Mouse (Mus musculus): ENCODE measurements at regions not wholly inside any gene's neighbourhood (a gene's known extent, or its start where the extent isn't known, plus 50 kb on each side); places are given as distances from the start of the nearest gene placed in this dataset.

- no peak for ATAC-seq (ENCODE audit: insufficient number of reproducible peaks, low FRiP score, low TSS enrichment, low read depth)
- Histone ChIP-seq H3K9me3 (ENCODE audit: control insufficient read depth, low read length) (no peaks in the 10 kb centered on the region), H3K4me3 (ENCODE audit: low read depth, low read length) (no peak overlapping the region), H3K27ac (replicated peaks; ENCODE audit: low read depth, low read length) (no peak overlapping the region), H3K27me3 (ENCODE audit: control insufficient read depth, insufficient read depth, low read length) (no peaks in the 10 kb centered on the region), H3K4me1 (ENCODE audit: control insufficient read depth, insufficient read depth, low read length) (peaks cover 5% of the 10 kb centered on the region; the same call in 1 of the 2 replicates), H3K36me3 (ENCODE audit: control insufficient read depth, insufficient read depth, low read length) (no peaks in the 10 kb centered on the region), H3K4me2 (ENCODE audit: low read depth, severe bottlenecking) (no peak overlapping the region), H3K9ac (ENCODE audit: low read length) (no peak overlapping the region)
- DNase-seq (ENCODE audit: low spot score) = peak; percentile 16
- WGBS = 81% methylated on average over 3 of the region's 3 CpGs
Observed at GRCm38 (mm10) chr11:64762755-64763154, 216.1 kb upstream of the Elac2 start.

GRCm38 (mm10) chr11:64764056-64764455 is 214.8 kb upstream of the Elac2 start:
- H3K4me3 ChIP-seq (ENCODE audit: low read depth, low read length) = no peak overlapping the region
- WGBS = 37% methylated on average over 6 of the region's 6 CpGs
- no peaks in the 10 kb centered on the region for H3K9me3 ChIP-seq (ENCODE audit: control insufficient read depth, low read length)
- no peak overlapping the region for H3K27ac ChIP-seq (replicated peaks; ENCODE audit: low read depth, low read length)
- no peak overlapping the region for H3K4me2 ChIP-seq (ENCODE audit: low read depth, severe bottlenecking)
- no peaks in the 10 kb centered on the region for H3K27me3 ChIP-seq (ENCODE audit: control insufficient read depth, insufficient read depth, low read length)
- no peak overlapping the region for H3K9ac ChIP-seq (ENCODE audit: low read length)
- peaks cover 5% of the 10 kb centered on the region; the same call in 1 of the 2 replicates for H3K4me1 ChIP-seq (ENCODE audit: control insufficient read depth, insufficient read depth, low read length)
- DNase-seq (ENCODE audit: low spot score) = no peak
- ATAC-seq (ENCODE audit: insufficient number of reproducible peaks, low FRiP score, low TSS enrichment, low read depth) = no peak
- H3K36me3 ChIP-seq (ENCODE audit: control insufficient read depth, insufficient read depth, low read length) = no peaks in the 10 kb centered on the region

- H3K27ac ChIP-seq (replicated peaks; ENCODE audit: low read depth, low read length) = no peak overlapping the region
- H3K36me3 ChIP-seq (ENCODE audit: control insufficient read depth, insufficient read depth, low read length) = no peaks in the 10 kb centered on the region
- H3K9ac ChIP-seq (ENCODE audit: low read length) = no peak overlapping the region
- WGBS = 92% methylated on average over 5 of the region's 5 CpGs
- no peak overlapping the region for H3K4me2 ChIP-seq (ENCODE audit: low read depth, severe bottlenecking)
- no peaks in the 10 kb centered on the region for H3K4me1 ChIP-seq (ENCODE audit: control insufficient read depth, insufficient read depth, low read length)
- no peaks in the 10 kb centered on the region for H3K27me3 ChIP-seq (ENCODE audit: control insufficient read depth, insufficient read depth, low read length)
- no peak overlapping the region for H3K4me3 ChIP-seq (ENCODE audit: low read depth, low read length)
- ATAC-seq (ENCODE audit: insufficient number of reproducible peaks, low FRiP score, low TSS enrichment, low read depth) = no peak
- no peaks in the 10 kb centered on the region for H3K9me3 ChIP-seq (ENCODE audit: control insufficient read depth, low read length)
- no peak for DNase-seq (ENCODE audit: low spot score)
Observed at GRCm38 (mm10) chr11:64776691-64777090, 202.1 kb upstream of the Elac2 start.

DNA sequence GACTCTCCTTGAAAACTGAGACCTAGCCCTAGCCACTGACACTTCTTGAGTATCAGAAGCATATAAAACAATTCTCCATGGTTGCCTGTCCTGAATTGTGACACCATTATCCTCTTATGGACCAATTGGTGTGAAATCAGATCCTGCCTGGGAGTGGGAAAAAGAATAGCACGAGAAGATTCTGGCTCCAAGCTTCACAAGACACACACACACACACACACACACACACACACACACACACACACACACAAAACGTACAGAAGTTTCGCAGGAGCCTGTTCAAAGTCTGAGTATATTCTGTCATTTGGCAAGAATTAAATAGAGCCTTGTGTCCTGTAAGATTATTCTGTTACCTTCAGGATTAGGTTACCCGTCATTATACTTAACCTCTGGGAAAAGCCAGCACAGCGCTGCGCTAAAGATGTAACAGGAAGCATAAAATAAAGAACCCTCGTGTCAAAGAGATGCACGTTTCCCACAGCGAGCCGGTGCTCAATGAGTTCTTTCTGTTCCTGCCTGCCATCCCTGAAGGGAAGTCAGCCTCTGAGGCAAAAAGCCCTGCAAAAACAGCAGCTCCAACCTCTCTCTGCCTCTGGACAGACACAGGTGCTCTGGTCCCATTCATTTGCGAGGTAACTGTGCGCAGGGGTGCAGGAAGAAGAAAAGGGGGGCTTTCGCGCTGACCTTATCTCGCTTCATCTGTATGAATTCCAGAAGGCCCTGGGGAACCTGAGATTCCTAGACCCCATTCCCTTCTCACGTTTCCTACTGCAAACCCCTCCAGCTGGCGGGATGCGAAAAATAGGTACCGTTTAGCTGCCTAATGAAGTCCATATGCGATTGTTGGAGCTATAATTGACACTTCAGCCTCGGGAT is 178.4 kb upstream of the Elac2 start:
- no peaks in the 10 kb centered on the region for H3K9me3 ChIP-seq (ENCODE audit: control insufficient read depth, low read length)
- peaks cover 19% of the 10 kb centered on the region for H3K4me1 ChIP-seq (ENCODE audit: control insufficient read depth, insufficient read depth, low read length)
- H3K4me3 ChIP-seq (ENCODE audit: low read depth, low read length) = no peak overlapping the region
- H3K36me3 ChIP-seq (ENCODE audit: control insufficient read depth, insufficient read depth, low read length) = no peaks in the 10 kb centered on the region
- DNase-seq (ENCODE audit: low spot score) = peak; percentile 72
- ATAC-seq (ENCODE audit: insufficient number of reproducible peaks, low FRiP score, low TSS enrichment, low read depth) = peak; percentile 57; the same call in 1 of the 2 replicates
- peak overlapping the region; percentile 75 for H3K27ac ChIP-seq (replicated peaks; ENCODE audit: low read depth, low read length)
- WGBS = 10% methylated on average over 21 of the region's 21 CpGs
- H3K9ac ChIP-seq (ENCODE audit: low read length) = no peak overlapping the region
- H3K4me2 ChIP-seq (ENCODE audit: low read depth, severe bottlenecking) = peak overlapping the region; percentile 35
- H3K27me3 ChIP-seq (ENCODE audit: control insufficient read depth, insufficient read depth, low read length) = no peaks in the 10 kb centered on the region

DNA sequence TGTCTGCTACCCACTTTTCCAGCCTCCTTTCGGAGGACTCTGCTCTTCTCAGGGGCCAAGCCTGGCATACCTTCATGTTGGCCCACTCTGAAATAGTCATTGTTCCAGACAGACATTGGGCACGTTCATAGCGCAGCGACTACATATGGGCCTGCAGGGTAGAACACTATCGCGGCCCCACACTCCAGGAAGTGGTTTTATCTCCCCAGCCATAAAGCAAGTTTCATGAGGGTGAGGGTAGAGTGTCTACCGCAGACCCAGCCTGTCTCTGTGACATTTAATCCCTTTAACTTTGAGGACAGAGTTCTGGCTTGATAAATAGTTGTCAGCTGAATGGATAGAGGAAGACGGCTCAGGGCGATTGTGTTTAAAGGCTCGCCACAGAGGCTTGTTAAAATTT is 177.5 kb upstream of the Elac2 start:
- H3K4me3 ChIP-seq (ENCODE audit: low read depth, low read length) = no peak overlapping the region
- peaks cover 19% of the 10 kb centered on the region for H3K4me1 ChIP-seq (ENCODE audit: control insufficient read depth, insufficient read depth, low read length)
- 9% methylated on average over 10 of the region's 10 CpGs for WGBS
- DNase-seq (ENCODE audit: low spot score) = peak; percentile 57
- H3K27ac ChIP-seq (replicated peaks; ENCODE audit: low read depth, low read length) = peak overlapping the region; percentile 75
- H3K9me3 ChIP-seq (ENCODE audit: control insufficient read depth, low read length) = no peaks in the 10 kb centered on the region
- peak; percentile 54 for ATAC-seq (ENCODE audit: insufficient number of reproducible peaks, low FRiP score, low TSS enrichment, low read depth)
- H3K4me2 ChIP-seq (ENCODE audit: low read depth, severe bottlenecking) = peak overlapping the region; percentile 35
- H3K27me3 ChIP-seq (ENCODE audit: control insufficient read depth, insufficient read depth, low read length) = no peaks in the 10 kb centered on the region
- no peaks in the 10 kb centered on the region for H3K36me3 ChIP-seq (ENCODE audit: control insufficient read depth, insufficient read depth, low read length)
- no peak overlapping the region for H3K9ac ChIP-seq (ENCODE audit: low read length)

GRCm38 (mm10) chr11:64805567-64805966 is 173.3 kb upstream of the Elac2 start:
- DNase-seq (ENCODE audit: low spot score) = no peak
- Histone ChIP-seq H3K27me3 (ENCODE audit: control insufficient read depth, insufficient read depth, low read length) (no peaks in the 10 kb centered on the region), H3K27ac (replicated peaks; ENCODE audit: low read depth, low read length) (no peak overlapping the region), H3K4me3 (ENCODE audit: low read depth, low read length) (no peak overlapping the region), H3K4me2 (ENCODE audit: low read depth, severe bottlenecking) (no peak overlapping the region), H3K36me3 (ENCODE audit: control insufficient read depth, insufficient read depth, low read length) (no peaks in the 10 kb centered on the region), H3K9me3 (ENCODE audit: control insufficient read depth, low read length) (no peaks in the 10 kb centered on the region), H3K9ac (ENCODE audit: low read length) (no peak overlapping the region), H3K4me1 (ENCODE audit: control insufficient read depth, insufficient read depth, low read length) (peaks cover 12% of the 10 kb centered on the region)
- no peak for ATAC-seq (ENCODE audit: insufficient number of reproducible peaks, low FRiP score, low TSS enrichment, low read depth)
- 83% methylated on average over 3 of the region's 3 CpGs for WGBS

DNA sequence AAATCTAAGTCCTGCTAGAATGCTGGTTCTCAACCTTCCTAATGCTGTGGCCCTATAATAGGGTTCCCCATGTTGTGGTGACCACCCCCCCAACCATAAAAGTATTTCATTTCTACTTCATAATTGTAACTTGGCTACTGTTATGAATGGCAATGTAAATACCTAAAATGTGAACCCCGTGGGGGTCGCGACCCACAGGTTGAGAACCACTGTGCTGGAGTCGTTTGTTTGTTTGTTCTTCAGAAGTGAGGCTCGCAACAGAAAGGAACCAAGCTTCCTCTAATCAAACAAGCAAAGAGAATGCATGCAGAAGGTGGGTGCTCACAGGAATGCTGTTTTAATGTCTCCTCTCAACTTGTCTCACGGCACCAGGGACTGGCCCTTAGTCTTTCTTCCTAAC is 166.4 kb upstream of the Elac2 start:
- Histone ChIP-seq H3K9me3 (ENCODE audit: control insufficient read depth, low read length) (no peaks in the 10 kb centered on the region), H3K4me3 (ENCODE audit: low read depth, low read length) (no peak overlapping the region), H3K4me1 (ENCODE audit: control insufficient read depth, insufficient read depth, low read length) (no peaks in the 10 kb centered on the region), H3K27ac (replicated peaks; ENCODE audit: low read depth, low read length) (no peak overlapping the region), H3K27me3 (ENCODE audit: control insufficient read depth, insufficient read depth, low read length) (no peaks in the 10 kb centered on the region), H3K4me2 (ENCODE audit: low read depth, severe bottlenecking) (no peak overlapping the region), H3K36me3 (ENCODE audit: control insufficient read depth, insufficient read depth, low read length) (no peaks in the 10 kb centered on the region), H3K9ac (ENCODE audit: low read length) (no peak overlapping the region)
- DNase-seq (ENCODE audit: low spot score) = no peak
- 78% methylated on average over 6 of the region's 6 CpGs for WGBS
- ATAC-seq (ENCODE audit: insufficient number of reproducible peaks, low FRiP score, low TSS enrichment, low read depth) = no peak

DNA sequence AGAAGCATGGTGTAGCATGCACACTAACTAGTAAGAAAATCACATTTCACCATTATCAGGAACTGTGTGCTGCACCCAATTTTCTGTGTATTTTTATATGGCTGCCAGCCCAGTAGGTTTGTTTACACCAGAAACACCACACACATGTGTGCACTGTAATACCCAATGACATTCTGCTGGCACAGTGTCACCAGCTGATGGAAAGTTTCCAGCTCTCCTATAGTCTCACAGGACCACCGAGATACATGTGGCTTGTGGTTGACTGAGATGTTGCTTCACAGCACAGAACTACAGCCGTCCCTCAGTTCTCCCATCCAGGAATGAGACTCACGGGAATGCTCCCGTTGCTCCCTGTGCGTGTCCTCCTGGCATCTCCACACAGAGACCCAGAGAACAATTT is 149.4 kb upstream of the Elac2 start:
- 0 out of 2 replicates have a peak, but pooled peaks cover 3% of the 10 kb centered on the region for H3K27me3 ChIP-seq (ENCODE audit: control insufficient read depth, insufficient read depth, low read length)
- WGBS = 87% methylated on average over 5 of the region's 5 CpGs
- no peaks in the 10 kb centered on the region for H3K36me3 ChIP-seq (ENCODE audit: control insufficient read depth, insufficient read depth, low read length)
- H3K4me1 ChIP-seq (ENCODE audit: control insufficient read depth, insufficient read depth, low read length) = peaks cover 14% of the 10 kb centered on the region
- no peak overlapping the region for H3K4me2 ChIP-seq (ENCODE audit: low read depth, severe bottlenecking)
- no peak overlapping the region for H3K27ac ChIP-seq (replicated peaks; ENCODE audit: low read depth, low read length)
- ATAC-seq (ENCODE audit: insufficient number of reproducible peaks, low FRiP score, low TSS enrichment, low read depth) = no peak
- H3K4me3 ChIP-seq (ENCODE audit: low read depth, low read length) = no peak overlapping the region
- no peaks in the 10 kb centered on the region for H3K9me3 ChIP-seq (ENCODE audit: control insufficient read depth, low read length)
- no peak overlapping the region for H3K9ac ChIP-seq (ENCODE audit: low read length)
- DNase-seq (ENCODE audit: low spot score) = no peak
